Mouse (Mus musculus) erythroid progenitor cell, adult 5-6 weeks (primary cell): ENCODE measurements around the gene Anxa9. TPM values are rescaled to one million over a fixed set of nuclear protein-coding genes. Genes with fewer than 3 reads are reported as not detected.
A peak's percentile ranks its signal among the peaks of the same experiment; 100 is the strongest.

ENCODE experiments used
- ATAC-seq: replicated peaks from 2 replicates; pipeline ENCODE4 v1.8.0; 2016; ENCODE audit warnings: moderate number of reproducible peaks, mild to moderate bottlenecking, moderate TSS enrichment, inconsistent platforms; ENCODE audit not compliant: poor library complexity, low FRiP score, severe bottlenecking
- total RNA-seq, 2 experiments: library from RNA; stranded (forward) in 1 of 2; stranded (reverse) in 1 of 2; fragments of 150-400 nt in 1 of 2; fragments of 186-747, 209-891 nt in 1 of 2; gene quantifications; 2 replicates each; pipeline versions ENCODE4 v1.2.3 to v1.2.4; 2015 to 2017; ENCODE audit warnings: low replicate concordance in 2 of 2

The Anxa9 gene
- total RNA-seq, 2 experiments from 2014 or later = 0.84 TPM; not detected in 1

DNA sequence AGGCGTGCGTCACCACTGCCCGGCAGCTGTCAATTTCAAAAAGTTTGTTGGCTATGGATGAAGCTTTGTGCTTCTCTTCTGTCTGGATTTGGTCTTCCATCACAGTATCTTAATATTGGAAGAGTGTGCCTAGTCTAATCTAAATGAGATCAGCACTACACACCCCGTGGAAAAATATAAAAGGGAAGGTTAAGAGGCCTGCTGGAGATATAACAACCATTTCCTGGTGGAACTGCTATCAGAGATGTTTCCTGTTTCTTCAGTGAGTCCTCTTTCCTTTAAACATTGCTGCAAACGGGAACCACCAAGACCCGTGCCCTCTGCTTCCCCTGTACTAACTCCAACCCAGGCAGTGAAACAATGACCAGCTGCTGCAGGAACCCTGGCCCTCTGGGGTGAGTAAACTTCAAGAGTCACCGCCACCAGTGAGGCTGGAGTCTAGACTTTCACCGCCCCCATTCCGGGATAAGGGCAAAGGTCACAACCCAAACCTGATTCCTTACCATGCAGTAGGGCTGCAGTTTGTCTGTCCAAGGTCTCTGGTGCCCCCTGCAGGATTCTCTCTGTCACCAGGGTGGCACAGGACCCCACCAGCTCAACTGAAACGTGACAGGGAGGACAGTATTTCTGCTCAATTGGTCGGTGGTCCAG lies 43.8 kb downstream of the Anxa9 start:
- ATAC-seq = peak; percentile 89

DNA sequence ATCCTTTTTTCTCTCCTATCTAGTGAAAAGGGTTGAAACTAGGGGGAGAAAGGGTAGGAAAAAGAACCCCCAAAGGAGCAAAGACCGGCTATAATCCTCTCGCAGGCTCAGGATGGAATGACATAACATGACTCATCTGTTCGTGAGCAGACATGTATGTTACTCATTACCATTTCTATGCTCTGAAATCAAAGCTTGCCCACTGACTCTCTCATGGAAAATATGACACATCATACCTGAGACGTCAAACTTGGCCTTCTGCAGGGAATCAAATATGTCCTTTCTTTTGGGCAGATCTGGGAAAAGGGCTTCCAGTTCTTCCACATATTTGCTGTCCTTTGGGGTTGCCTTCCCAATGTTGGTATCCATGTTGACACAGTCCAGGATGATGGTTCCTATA lies 45.0 kb downstream of the Anxa9 start:
- no peak for ATAC-seq

DNA sequence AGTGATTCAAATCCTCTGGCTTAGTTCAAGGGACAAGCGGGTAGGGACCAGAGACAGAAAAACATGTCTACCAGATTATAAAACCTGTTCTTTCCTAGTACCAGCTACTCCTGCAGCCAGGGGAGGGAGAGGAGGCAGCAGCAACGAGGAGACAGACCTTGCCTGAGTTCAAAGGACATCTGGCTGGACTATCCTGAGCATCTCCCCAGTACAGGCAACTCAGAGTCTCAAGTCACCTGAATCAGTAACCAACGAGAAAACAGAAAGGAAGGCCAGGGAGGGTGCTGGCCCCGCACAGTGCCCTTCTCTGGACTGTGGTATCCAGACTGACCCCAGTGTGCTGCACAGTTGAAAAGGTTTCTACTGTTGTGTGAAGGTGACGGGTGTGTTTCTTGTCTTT lies 50.0 kb downstream of the Anxa9 start:
- no peak for ATAC-seq

DNA sequence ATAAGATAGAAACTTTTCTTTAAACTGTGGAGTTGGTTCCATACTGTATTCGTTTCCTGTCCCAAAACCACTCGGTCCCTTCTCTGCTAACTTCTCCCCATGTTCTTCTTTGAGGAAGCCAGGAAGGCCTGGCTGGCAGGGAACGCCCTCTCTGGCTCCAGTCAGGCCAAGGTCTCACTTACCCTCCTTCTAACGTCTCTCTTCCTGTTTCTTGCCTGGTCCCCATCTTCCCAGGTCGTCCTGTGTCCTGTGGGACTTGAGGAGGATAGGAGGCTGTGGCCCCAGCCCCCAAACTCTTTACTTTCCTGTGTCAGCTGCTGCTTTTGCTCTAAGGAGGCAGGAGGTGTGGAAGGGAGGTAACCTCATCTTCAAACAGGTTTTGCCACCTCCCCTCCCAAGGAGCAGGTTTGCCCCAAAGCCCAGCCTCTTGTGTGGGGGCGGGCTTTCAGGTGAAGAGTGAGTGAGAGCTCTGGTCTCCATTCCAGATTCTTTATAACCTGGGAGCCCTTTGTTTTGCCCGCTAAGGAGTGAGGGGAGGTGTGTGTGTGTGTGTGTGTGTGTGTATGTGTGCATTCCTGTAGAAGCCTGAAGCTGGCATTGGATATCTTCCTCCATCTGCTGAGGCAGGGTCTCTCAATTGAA lies 56.1 kb downstream of the Anxa9 start, which contains the start of gene Bnipl:
Bnipl (minus strand) TSS at position 411 of the 642 bp plus-strand sequence.
- no peak for ATAC-seq

DNA sequence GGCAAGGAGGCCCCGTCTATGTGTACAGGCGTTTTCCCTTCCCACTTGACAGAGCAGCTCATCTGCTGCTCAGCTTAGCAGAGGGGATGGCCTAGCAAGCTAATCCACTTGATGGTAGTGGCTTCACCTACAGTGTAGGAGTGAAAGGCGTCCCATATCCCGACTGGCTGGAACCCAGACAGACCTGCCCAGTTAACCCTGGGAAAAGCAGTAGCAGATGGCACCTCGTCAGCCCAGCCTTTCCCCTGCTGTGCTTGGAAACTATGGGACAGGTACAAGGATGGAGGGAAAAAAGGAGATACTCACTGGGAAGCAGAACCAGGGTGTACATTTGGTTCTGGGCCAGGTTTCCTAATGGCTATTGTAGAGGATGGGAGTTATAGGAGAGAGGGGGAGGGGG lies 56.6 kb downstream of the Anxa9 start:
- ATAC-seq = no peak

DNA sequence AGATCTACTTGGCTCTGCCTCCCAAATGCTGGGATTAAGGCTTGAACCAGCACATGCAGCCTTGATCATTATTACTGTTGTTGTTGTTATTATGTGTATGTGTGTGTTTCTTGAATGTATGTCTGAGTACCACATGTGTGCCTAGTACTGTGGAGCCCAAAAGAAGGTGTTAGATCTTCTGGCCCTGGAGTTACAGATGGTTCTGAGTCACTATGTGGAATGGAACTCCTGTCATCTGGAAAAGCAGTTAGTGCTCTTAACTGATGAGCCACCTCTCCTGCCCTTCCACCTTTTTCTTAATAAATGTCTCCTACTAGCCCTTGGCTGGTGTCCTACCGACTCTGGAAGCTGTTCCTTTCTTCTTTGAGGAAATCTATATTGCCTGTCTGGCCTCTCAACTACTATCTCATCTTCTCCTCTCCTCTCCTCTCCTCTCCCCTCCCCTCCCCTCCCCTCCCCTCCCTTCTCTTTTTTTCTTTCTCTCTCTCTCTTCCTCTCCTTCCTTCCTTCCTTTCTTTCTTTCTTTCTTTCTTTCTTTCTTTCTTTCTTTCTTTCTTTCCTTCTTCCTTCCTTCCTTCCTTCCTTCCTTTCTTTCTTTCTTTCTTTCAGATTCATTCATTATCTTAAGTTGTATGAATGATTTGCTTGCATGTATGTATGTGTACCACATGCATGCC lies 59.2 kb downstream of the Anxa9 start:
- ATAC-seq = no peak

DNA sequence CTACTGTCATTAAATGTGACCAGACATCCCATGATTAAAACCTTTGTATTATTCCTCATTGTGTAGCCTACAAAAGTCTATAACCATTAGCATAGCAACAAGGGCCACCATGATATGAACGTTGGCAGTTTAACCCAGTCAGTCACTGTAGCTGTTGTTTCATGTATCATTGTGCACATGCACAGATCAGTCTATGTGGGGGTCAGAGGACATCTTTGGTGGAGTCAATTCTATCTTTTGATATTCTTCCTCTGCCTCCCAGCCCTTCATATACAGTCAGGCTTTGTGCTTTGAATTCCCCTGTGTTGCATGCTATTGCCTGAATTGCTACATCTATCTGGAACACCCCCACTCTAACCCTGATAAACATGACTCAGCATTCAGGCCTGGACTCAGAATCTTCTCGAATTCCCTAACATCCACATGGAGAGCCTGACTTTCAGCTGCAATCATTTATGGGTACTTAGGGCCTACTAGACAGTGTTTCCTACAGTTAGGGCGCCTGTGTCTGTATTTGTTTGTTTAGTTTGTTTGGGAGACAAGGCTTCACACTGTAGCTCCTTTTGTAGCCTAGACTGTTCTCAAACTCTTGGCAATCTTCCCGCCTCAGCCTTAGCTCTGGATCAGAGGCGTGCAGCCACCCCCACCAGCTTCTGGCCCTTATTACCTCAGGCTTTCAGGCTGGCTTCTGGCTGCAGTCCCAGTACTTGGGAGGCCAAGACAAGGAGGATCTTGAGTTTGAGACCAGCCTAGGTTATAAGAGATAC lies 60.3 kb downstream of the Anxa9 start:
- peak; percentile 88 for ATAC-seq

Other genes with a start within 250 kb of the Anxa9 start
- 17.3 and 26.4 TPM in 2 replicates for gene Pip5k1a, start 200.2 kb downstream of the Anxa9 start, total RNA-seq (2015; ENCODE audit: low replicate concordance)
- 32.2 and 74.3 TPM in 2 replicates for gene Pip5k1a, start 200.2 kb downstream of the Anxa9 start, total RNA-seq (2017; ENCODE audit: low replicate concordance)
- gene Vps72, start 196.2 kb downstream of the Anxa9 start, total RNA-seq (2015; ENCODE audit: low replicate concordance) = 11.5 and 13.4 TPM in 2 replicates
- 38.0 and 48.7 TPM in 2 replicates for gene Vps72, start 196.2 kb downstream of the Anxa9 start, total RNA-seq (2017; ENCODE audit: low replicate concordance)
- gene Tmod4, start 182.7 kb downstream of the Anxa9 start, total RNA-seq (2015; ENCODE audit: low replicate concordance) = not detected in 2 replicates
- gene Tmod4, start 182.7 kb downstream of the Anxa9 start, total RNA-seq (2017; ENCODE audit: low replicate concordance) = not detected in 2 replicates
- 35.0 and 41.1 TPM in 2 replicates for gene Scnm1, start 173.2 kb downstream of the Anxa9 start, total RNA-seq (2015; ENCODE audit: low replicate concordance)
- gene Scnm1, start 173.2 kb downstream of the Anxa9 start, total RNA-seq (2017; ENCODE audit: low replicate concordance) = 34.9 and 43.6 TPM in 2 replicates
- gene Lysmd1, start 173.1 kb downstream of the Anxa9 start, total RNA-seq (2015; ENCODE audit: low replicate concordance) = 4.6 and 8.3 TPM in 2 replicates
- gene Lysmd1, start 173.1 kb downstream of the Anxa9 start, total RNA-seq (2017; ENCODE audit: low replicate concordance) = 7.0 and 8.1 TPM in 2 replicates
- gene Tnfaip8l2, start 164.8 kb downstream of the Anxa9 start, total RNA-seq (2015; ENCODE audit: low replicate concordance) = 7.5 and 18.0 TPM in 2 replicates
- gene Tnfaip8l2, start 164.8 kb downstream of the Anxa9 start, total RNA-seq (2017; ENCODE audit: low replicate concordance) = 4.4 and 8.6 TPM in 2 replicates
- gene Sema6c, start 146.7 kb downstream of the Anxa9 start, total RNA-seq (2015; ENCODE audit: low replicate concordance) = not detected in 2 replicates
- not detected in 2 replicates for gene Sema6c, start 146.7 kb downstream of the Anxa9 start, total RNA-seq (2017; ENCODE audit: low replicate concordance)
- gene Gabpb2, start 89.3 kb downstream of the Anxa9 start, total RNA-seq (2015; ENCODE audit: low replicate concordance) = 98.9 and 104 TPM in 2 replicates
- 157 and 160 TPM in 2 replicates for gene Gabpb2, start 89.3 kb downstream of the Anxa9 start, total RNA-seq (2017; ENCODE audit: low replicate concordance)
- 30.3 and 31.9 TPM in 2 replicates for gene Cdc42se1, start 78.4 kb downstream of the Anxa9 start, total RNA-seq (2015; ENCODE audit: low replicate concordance)
- gene Cdc42se1, start 78.4 kb downstream of the Anxa9 start, total RNA-seq (2017; ENCODE audit: low replicate concordance) = 22.7 and 23.4 TPM in 2 replicates
- gene Mllt11, start 75.0 kb downstream of the Anxa9 start, total RNA-seq (2015; ENCODE audit: low replicate concordance) = 1.8 TPM in 1 of 2 replicates, not detected in the other
- 0.64 and 1.2 TPM in 2 replicates for gene Mllt11, start 75.0 kb downstream of the Anxa9 start, total RNA-seq (2017; ENCODE audit: low replicate concordance)
- not detected in 2 replicates for gene Gm128, start 65.6 kb downstream of the Anxa9 start, total RNA-seq (2015; ENCODE audit: low replicate concordance)
- gene Gm128, start 65.6 kb downstream of the Anxa9 start, total RNA-seq (2017; ENCODE audit: low replicate concordance) = not detected in 2 replicates
- not detected in 2 replicates for gene Bnipl, start 56.0 kb downstream of the Anxa9 start, total RNA-seq (2015; ENCODE audit: low replicate concordance)
- not detected in 2 replicates for gene Bnipl, start 56.0 kb downstream of the Anxa9 start, total RNA-seq (2017; ENCODE audit: low replicate concordance)
- gene Mindy1, start 25.8 kb downstream of the Anxa9 start, total RNA-seq (2015; ENCODE audit: low replicate concordance) = 27.8 and 38.6 TPM in 2 replicates
- 19.0 and 36.1 TPM in 2 replicates for gene Mindy1, start 25.8 kb downstream of the Anxa9 start, total RNA-seq (2017; ENCODE audit: low replicate concordance)
- 5.9 and 7.6 TPM in 2 replicates for gene Prune1, start 25.1 kb downstream of the Anxa9 start, total RNA-seq (2015; ENCODE audit: low replicate concordance)
- 7.2 and 8.4 TPM in 2 replicates for gene Prune1, start 25.1 kb downstream of the Anxa9 start, total RNA-seq (2017; ENCODE audit: low replicate concordance)
- 72.1 and 81.3 TPM in 2 replicates for gene Cers2, start 7.6 kb upstream of the Anxa9 start, total RNA-seq (2015; ENCODE audit: low replicate concordance)
- gene Cers2, start 7.6 kb upstream of the Anxa9 start, total RNA-seq (2017; ENCODE audit: low replicate concordance) = 35.4 and 49.5 TPM in 2 replicates
- 7.1 and 7.2 TPM in 2 replicates for gene Setdb1, start 50.0 kb upstream of the Anxa9 start, total RNA-seq (2015; ENCODE audit: low replicate concordance)
- 7.4 and 18.1 TPM in 2 replicates for gene Setdb1, start 50.0 kb upstream of the Anxa9 start, total RNA-seq (2017; ENCODE audit: low replicate concordance)
- not detected in 2 replicates for gene 4930558C23Rik, start 95.7 kb upstream of the Anxa9 start, total RNA-seq (2015; ENCODE audit: low replicate concordance)
- gene 4930558C23Rik, start 95.7 kb upstream of the Anxa9 start, total RNA-seq (2017; ENCODE audit: low replicate concordance) = not detected in 2 replicates
- 57.7 and 75.9 TPM in 2 replicates for gene Arnt, start 127.2 kb upstream of the Anxa9 start, total RNA-seq (2015; ENCODE audit: low replicate concordance)
- 53.8 and 74.5 TPM in 2 replicates for gene Arnt, start 127.2 kb upstream of the Anxa9 start, total RNA-seq (2017; ENCODE audit: low replicate concordance)
- 3.4 TPM in 1 of 2 replicates, not detected in the other for gene Ctsk, start 192.1 kb upstream of the Anxa9 start, total RNA-seq (2015; ENCODE audit: low replicate concordance)
- not detected in 2 replicates for gene Ctsk, start 192.1 kb upstream of the Anxa9 start, total RNA-seq (2017; ENCODE audit: low replicate concordance)
- gene Ctss, start 219.6 kb upstream of the Anxa9 start, total RNA-seq (2015; ENCODE audit: low replicate concordance) = 97.3 and 108 TPM in 2 replicates
- gene Ctss, start 219.6 kb upstream of the Anxa9 start, total RNA-seq (2017; ENCODE audit: low replicate concordance) = 104 and 120 TPM in 2 replicates